Mouse (Mus musculus) cerebellum, postnatal 10 days (tissue): ENCODE results near the gene Tmem38b.

ENCODE experiments used
- DNase-seq, 2 experiments: peaks; one replicate each; pipeline ENCODE4 v3.0.0; 2021; ENCODE audit warnings: mixed read lengths in 2 of 2

Tmem38b gene

DNA sequence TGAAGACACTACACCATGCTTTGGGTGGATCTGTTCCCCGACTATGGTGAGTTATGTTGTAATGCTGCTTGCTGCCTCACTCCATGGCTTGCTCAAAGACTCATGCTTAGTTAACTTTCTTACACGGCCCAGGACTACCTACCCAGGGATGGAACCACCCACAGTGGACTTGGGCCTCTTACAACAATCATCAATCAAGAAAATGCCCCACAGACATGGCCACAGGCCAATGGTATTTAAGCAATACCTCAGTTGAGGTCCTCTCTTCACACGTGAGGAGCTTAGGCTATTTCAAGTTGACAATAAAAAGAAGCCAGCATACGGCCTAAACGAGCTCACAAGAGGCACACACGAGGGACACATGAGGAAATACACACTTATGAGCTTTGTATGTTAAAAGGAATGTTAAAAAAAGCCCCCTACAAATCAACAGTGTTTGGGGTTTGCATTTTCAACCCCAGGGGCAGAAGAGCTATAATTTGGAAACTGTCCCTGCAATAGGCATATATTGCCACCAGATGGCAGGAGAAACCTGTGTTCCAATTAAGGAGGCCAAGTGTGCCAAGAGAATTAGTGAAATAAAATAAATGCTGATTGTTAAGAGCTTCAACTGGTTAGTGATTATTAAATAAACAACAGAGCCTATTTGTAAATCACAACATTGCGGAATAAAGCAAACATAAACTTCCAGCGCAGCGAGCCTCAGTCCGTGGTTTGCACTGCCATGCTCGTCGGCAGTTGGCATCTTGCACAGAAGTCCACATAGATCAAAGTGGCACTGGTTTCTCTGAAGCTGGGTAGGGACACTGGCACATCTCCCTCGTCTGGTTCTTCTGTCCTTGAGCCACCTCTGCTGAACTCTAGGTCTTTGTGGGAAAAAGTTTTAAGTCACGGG, 58.8 kb downstream of the Tmem38b start:
- DNase-seq = peak; percentile 63 to 75

DNA sequence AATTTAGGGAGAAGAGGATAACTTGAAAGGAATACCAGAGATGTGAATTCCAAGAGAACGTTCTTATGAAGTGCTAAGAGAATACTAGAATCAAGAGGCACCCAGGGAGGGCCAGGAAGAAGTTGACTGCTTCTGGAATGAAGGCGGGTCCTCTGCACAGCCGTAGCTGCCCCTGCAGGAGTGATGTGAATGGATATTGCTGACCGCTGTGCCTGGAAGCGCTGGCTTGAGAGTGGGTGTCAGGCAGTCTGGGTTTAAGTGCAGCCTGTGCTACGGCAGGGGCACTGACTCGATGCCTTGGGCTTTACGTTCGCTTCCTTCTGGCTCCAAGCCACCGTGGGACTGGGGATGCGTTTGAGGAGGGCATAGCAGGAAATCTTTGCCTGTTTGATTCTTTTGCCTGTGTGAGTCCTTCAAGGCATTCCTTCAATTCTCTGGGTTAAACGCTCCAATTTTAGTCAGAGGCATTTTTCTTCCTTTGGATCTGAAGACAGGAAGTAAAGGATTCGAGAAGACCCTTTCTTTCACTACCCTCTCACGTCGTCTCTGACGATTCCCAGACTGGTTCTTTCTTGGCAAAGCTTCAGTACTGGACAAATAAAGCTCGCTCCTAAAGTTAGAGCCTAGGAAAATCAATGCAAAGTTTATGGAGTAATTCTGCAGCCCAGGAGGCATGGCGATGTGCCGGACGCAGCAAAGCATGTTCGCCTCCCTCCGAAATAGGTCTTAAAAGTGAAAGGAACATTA, 60.7 kb downstream of the Tmem38b start:
- DNase-seq = peak; percentile 29 to 41

DNA sequence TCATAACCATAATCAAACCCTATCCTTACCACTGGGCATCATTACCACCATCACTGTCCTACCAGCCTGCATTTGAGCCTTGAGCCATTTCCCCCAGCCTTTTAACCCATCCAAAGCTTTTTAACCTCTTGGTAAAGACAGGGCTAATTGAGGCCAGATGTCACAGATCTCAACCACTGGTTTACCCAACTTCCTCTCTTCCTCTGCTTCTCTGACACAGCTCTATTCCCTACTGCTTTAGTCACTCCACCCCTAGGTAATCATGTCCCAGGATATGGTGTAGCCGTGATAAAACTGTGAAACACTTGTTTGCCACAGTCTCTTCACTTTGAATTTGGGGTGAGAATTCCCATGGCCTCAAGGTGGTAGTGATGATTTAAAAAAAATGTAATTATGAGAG, 69.5 kb downstream of the Tmem38b start:
- no peak for DNase-seq

DNA sequence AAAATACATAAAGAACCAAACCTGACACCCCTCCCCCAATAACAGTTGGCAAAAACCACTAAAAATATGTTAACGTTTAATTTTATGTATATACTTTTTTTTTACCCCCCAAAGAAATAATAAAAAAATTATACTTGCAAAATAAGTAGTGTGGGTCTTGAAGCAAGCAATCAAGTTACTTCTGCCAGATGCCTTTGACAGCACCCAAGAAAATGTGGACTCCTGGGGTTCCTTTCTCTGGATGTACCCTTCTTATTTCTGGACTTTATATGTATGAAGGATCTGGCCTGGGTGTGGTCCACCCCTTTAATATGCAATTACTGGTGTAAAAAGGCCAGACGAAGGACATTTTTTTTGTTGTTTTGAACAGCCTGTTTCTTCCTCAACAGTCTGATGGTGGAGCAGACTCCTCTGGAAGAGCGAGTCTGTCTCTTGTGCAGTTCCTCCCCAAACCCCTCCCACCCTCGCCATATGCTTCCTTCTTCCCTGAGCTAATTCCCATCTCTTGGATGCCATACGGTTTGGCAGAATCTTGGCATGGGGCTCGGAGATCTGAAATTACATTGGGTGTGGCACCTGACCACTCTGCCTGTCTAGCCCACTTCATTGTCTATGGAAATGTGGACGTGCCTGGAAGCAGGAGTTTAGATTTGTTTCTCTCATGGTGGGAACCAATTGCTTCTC, 70.4 kb downstream of the Tmem38b start:
- DNase-seq = peak; percentile 66 to 78

- peak; percentile 8 to 16 for DNase-seq
Observed at GRCm38 (mm10) chr4:53900386-53900971, 74.6 kb downstream of the Tmem38b start.

- DNase-seq = no peak
Observed at GRCm38 (mm10) chr4:53904335-53904734, 78.5 kb downstream of the Tmem38b start.

DNA sequence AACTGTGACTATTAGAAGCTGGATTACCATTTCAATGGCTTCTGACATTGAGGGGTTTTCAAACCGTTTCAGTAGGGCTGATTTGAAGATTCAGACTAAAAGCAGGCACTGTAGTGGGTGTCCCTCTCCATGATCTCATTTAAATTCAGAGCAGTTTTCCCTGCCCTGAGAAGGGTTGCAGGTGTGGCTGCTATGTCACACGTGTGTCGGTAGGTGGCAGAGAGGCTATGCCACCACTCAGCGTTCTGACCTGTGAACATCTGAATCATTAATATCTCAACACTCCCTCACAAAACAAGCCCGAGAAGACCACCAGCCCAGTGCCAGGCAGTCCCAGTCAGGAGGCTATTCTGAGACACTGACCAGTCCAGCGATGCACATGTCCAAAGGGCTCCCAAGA, 79.7 kb downstream of the Tmem38b start:
- DNase-seq = peak; percentile 43 to 49

DNA sequence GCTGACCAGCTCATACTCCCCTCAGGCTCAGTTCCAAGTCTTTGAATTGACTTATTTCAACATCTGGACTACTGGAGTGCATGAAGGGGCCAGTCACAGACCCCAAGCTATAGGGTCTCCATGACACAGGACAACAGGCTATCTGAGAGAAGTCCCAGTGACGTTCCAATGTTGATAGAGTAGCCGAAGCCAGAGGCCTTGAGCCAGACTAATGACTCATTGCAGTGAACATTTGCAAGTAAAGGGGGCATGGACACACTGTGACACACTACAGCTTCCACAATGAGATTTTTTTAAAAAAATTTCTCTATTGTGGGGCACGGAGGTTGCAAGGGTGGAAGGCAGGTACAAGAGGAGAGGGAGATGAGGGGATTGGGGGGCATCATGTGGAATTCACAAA, 81.2 kb downstream of the Tmem38b start:
- no peak for DNase-seq
